Mouse (Mus musculus) lung, postnatal 0 days (tissue): ENCODE measurements around the gene Mgat4a. TPM values are rescaled to one million over a fixed set of nuclear protein-coding genes. Genes with fewer than 3 reads are reported as not detected.
"Not testable (repeated sequence)": the region's sequence is repeated elsewhere in the genome, so short reads cannot be mapped to it uniquely, and the experiment has no call there.

Experiments
- ATAC-seq: fragments of 200-750 bp; cut with Nextera tagmentation; 2 replicates; pipeline ENCODE4 v1.8.0; 2017; ENCODE audit warnings: moderate library complexity
- DNase-seq: peaks from one replicate; pipeline ENCODE4 v3.0.0-alpha.2; 2016; ENCODE audit warnings: low spot score
- H3K27ac ChIP-seq: fragments of 300-500 bp; sonication (generic); 2 replicates; pipeline ENCODE4 v1.5.1; 2014; ENCODE audit warnings: antibody characterized with exemption, mild to moderate bottlenecking, low read length, mixed read lengths
- H3K27me3 ChIP-seq: fragments of 300-500 bp; sonication (generic); replicated peaks from 2 replicates; pipeline ENCODE4 v1.6.1; 2014; ENCODE audit warnings: low read length, mixed read lengths; ENCODE audit not compliant: insufficient read depth
- H3K36me3 ChIP-seq: fragments of 300-500 bp; sonication (generic); 2 replicates; pipeline ENCODE4 v1.6.1; 2014; ENCODE audit warnings: low read length, mixed read lengths; ENCODE audit not compliant: insufficient read depth
- H3K4me1 ChIP-seq: fragments of 300-500 bp; sonication (generic); 2 replicates; pipeline ENCODE4 v1.6.1; 2014; ENCODE audit warnings: antibody characterized with exemption, low read depth, low read length, mixed read lengths; ENCODE audit not compliant: insufficient read depth
- H3K4me2 ChIP-seq: fragments of 300-500 bp; sonication (generic); replicated peaks from 2 replicates; pipeline ENCODE4 v1.6.1; 2014; ENCODE audit warnings: low read depth, mild to moderate bottlenecking, low read length, moderate library complexity, mixed read lengths
- H3K4me3 ChIP-seq: fragments of 300-500 bp; sonication (generic); 2 replicates; pipeline ENCODE4 v1.5.1; 2014; ENCODE audit warnings: low read depth, low read length
- H3K9ac ChIP-seq: fragments of 300-500 bp; sonication (generic); replicated peaks from 2 replicates; pipeline ENCODE4 v1.6.1; 2014; ENCODE audit warnings: low read depth, mild to moderate bottlenecking
- H3K9me3 ChIP-seq: fragments of 300-500 bp; sonication (generic); 2 replicates; pipeline ENCODE4 v1.6.1; 2016; ENCODE audit warnings: low read length, mixed read lengths
- CTCF ChIP-seq: IDR thresholded peaks from 2 replicates; pipeline ENCODE4 v1.5.1; 2016; ENCODE audit warnings: antibody characterized with exemption, mild to moderate bottlenecking
- EP300 ChIP-seq: IDR thresholded peaks from 2 replicates; pipeline ENCODE4 v1.6.1; 2016; ENCODE audit warnings: antibody characterized with exemption, mild to moderate bottlenecking, control low read depth
- whole genome bisulfite sequencing: fragments of 180-500 bp; shearing (Covaris S2); extraction: QIAGEN DNeasy Blood & Tissue Kit; methylation state at CpG from one replicate; pipeline ENCODE4 v1.1.7; 2014; 5-methylcytosine and 5-hydroxymethylcytosine counted together
- polyA plus RNA-seq: library from polyadenylated mRNA; unstranded; fragments of >200 nt; fragmentation: Nextera tagmentation; extraction: Ambion mirVana; gene quantifications from 2 replicates; pipeline ENCODE4 v1.2.1, GENCODE M21; 2015

The Mgat4a gene
- polyA plus RNA-seq, 1 experiment from 2014 or later, result 5.4 TPM

GRCm38 (mm10) chr1:37503656-37504055, 37.2 kb downstream of the Mgat4a start:
- TF ChIP-seq CTCF (no peak), EP300 (no peak)

GRCm38 (mm10) chr1:37502354-37502753, 38.5 kb downstream of the Mgat4a start:
- no peak for DNase-seq
- H3K9ac ChIP-seq, result no peak overlapping the region
- TF ChIP-seq CTCF (no peak), EP300 (no peak)
- H3K4me3 ChIP-seq, result no peak overlapping the region
- no peaks in the 10 kb centered on the region for H3K27me3 ChIP-seq
- no peak overlapping the region for H3K4me2 ChIP-seq
- no peaks in the 10 kb centered on the region for H3K4me1 ChIP-seq
- H3K9me3 ChIP-seq, result no peaks in the 10 kb centered on the region
- no peaks in the 10 kb centered on the region for H3K36me3 ChIP-seq
- ATAC-seq, result no peak
- 78% methylated on average over 9 of the region's 9 CpGs for WGBS
- no peak overlapping the region for H3K27ac ChIP-seq

More at GRCm38 (mm10) chr1:37503656-37504055, 37.2 kb downstream of the Mgat4a start:
- H3K36me3 ChIP-seq, result no peaks in the 10 kb centered on the region
- H3K27ac ChIP-seq, result no peak overlapping the region
- H3K4me2 ChIP-seq, result no peak overlapping the region
- H3K9me3 ChIP-seq, result no peaks in the 10 kb centered on the region
- no peak overlapping the region for H3K9ac ChIP-seq
- H3K4me1 ChIP-seq, result no peaks in the 10 kb centered on the region
- no peaks in the 10 kb centered on the region for H3K27me3 ChIP-seq
- DNase-seq, result no peak
- no peak overlapping the region for H3K4me3 ChIP-seq
- 67% methylated on average over 4 of the region's 4 CpGs for WGBS
- ATAC-seq, result no peak

GRCm38 (mm10) chr1:37500723-37501122, 40.1 kb downstream of the Mgat4a start:
- 25% methylated on average over 8 of the region's 8 CpGs for WGBS
- Histone ChIP-seq H3K4me1 (no peaks in the 10 kb centered on the region), H3K36me3 (no peaks in the 10 kb centered on the region), H3K27ac (no peak overlapping the region), H3K9ac (no peak overlapping the region), H3K9me3 (no peaks in the 10 kb centered on the region), H3K4me2 (peak overlapping the region; percentile 32; the same call in 1 of the 2 replicates), H3K4me3 (no peak overlapping the region), H3K27me3 (no peaks in the 10 kb centered on the region)
- ATAC-seq (peak; percentile 19; the same call in 1 of the 2 replicates), DNase-seq (peak; percentile 23)
- TF ChIP-seq CTCF (no peak), EP300 (peak; percentile 40; the same call in 1 of the 2 replicates)

GRCm38 (mm10) chr1:37499395-37499794, 41.4 kb downstream of the Mgat4a start:
- H3K4me3 ChIP-seq, H3K9ac ChIP-seq, H3K27me3 ChIP-seq, H3K4me1 ChIP-seq, H3K4me2 ChIP-seq, H3K36me3 ChIP-seq, ATAC-seq, H3K27ac ChIP-seq, DNase-seq, H3K9me3 ChIP-seq: not testable (repeated sequence)
- WGBS, result 93% methylated on average over 1 of the region's 1 CpGs

- TF ChIP-seq EP300, result no peak
- TF ChIP-seq CTCF, result no peak
- 82% methylated on average over 10 of the region's 10 CpGs for WGBS
- Histone ChIP-seq H3K4me1 (no peaks in the 10 kb centered on the region), H3K36me3 (no peaks in the 10 kb centered on the region), H3K27me3 (no peaks in the 10 kb centered on the region), H3K9me3 (no peaks in the 10 kb centered on the region), H3K9ac (no peak overlapping the region), H3K27ac (no peak overlapping the region), H3K4me3 (no peak overlapping the region), H3K4me2 (no peak overlapping the region)
- DNase-seq (no peak), ATAC-seq (no peak)
Measured at GRCm38 (mm10) chr1:37498911-37499310, 41.9 kb downstream of the Mgat4a start.

- Histone ChIP-seq H3K4me1 (no peaks in the 10 kb centered on the region), H3K9me3 (no peaks in the 10 kb centered on the region), H3K27me3 (no peaks in the 10 kb centered on the region), H3K36me3 (no peaks in the 10 kb centered on the region), H3K9ac (no peak overlapping the region), H3K4me2 (no peak overlapping the region), H3K4me3 (no peak overlapping the region), H3K27ac (no peak overlapping the region)
- ATAC-seq (no peak), DNase-seq (no peak)
- TF ChIP-seq EP300 (no peak), CTCF (no peak)
- 57% methylated on average over 11 of the region's 11 CpGs for WGBS
Measured at GRCm38 (mm10) chr1:37496591-37497280, 44.1 kb downstream of the Mgat4a start.
